Mouse (Mus musculus) right cerebral cortex, postnatal 4 days (tissue): ENCODE measurements at regions not wholly inside any gene's neighbourhood (a gene's known extent, or its start where the extent isn't known, plus 50 kb on each side); places are given as distances from the start of the nearest gene placed in this dataset.
A peak's percentile ranks its signal among the peaks of the same experiment; 100 is the strongest.

ENCODE experiments used
- DNase-seq: peaks from one replicate; pipeline ENCODE4 v3.0.0-alpha.2; 2022

- no peak for DNase-seq
These were observed 95.4 kb upstream of the Egr2 start for GRCm38 (mm10) chr10:67439844-67440243.

- no peak for DNase-seq
These were observed 94.0 kb upstream of the Egr2 start for GRCm38 (mm10) chr10:67441243-67441642.

DNA sequence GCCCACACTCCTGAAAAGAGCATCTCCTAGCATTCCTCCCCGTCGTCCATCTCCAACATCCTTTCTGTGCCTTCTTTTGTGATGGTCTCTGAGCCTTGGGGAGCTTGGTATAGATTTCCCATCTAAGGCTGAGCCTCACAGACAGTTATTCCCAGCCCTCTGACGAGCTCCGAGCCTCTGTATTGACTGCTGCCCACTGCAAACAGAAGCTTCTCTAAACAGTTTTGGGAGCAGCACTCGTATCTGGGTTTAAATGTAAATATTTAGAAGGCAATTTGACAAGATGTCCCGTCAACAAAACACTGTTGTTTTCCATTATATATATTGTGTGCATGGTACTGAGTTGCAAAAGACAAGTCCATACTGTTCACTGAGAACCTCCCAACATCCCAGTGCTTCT is 86.4 kb upstream of the Egr2 start:
- DNase-seq = no peak

DNA sequence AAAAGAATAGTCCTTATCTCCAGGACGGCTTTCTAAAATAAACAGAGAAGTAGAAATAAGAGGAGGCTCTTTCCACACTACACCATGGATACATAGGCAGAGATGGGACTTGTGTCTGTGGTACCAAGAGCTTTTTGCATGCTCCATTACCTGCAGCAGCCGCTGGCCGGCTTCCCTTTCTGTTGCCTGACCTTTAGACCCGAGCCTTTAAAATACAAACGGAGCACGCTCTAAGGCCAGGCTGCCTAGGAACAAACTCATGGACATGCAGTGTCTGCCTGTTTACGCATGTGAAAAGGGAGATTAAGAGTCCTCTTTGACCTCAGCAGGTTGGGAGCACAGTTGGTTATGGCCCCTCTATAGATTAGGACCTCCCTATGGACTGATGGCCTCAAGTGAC is 81.1 kb upstream of the Egr2 start:
- DNase-seq = no peak

GRCm38 (mm10) chr10:67458447-67459272 is 76.6 kb upstream of the Egr2 start:
- DNase-seq = peak; percentile 22

- DNase-seq = no peak
These were observed 74.0 kb upstream of the Egr2 start for GRCm38 (mm10) chr10:67461321-67461720.

DNA sequence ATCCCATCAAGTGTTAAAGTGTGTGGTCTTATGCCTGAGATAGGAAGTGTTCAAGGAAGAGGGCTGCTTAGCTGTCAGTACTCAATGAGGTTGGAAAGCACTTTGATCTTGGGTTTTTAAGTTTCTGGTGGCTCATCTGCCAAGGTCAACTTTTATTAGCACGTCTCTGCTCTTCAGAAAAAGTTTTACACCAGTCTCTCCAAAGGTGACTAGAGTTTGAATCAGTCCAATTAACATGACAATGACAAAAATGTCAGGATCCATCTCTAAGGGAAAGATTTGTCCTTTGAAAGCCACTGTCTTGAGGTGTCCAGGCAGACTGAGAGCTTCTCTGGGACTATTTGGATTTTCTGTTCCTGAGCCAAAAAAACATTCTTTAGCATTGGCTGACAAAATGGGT is 73.4 kb upstream of the Egr2 start:
- no peak for DNase-seq

GRCm38 (mm10) chr10:67468724-67469123 is 66.6 kb upstream of the Egr2 start:
- DNase-seq = no peak

GRCm38 (mm10) chr10:67473016-67473415 is 62.3 kb upstream of the Egr2 start:
- no peak for DNase-seq

GRCm38 (mm10) chr10:67474336-67474735 is 60.9 kb upstream of the Egr2 start:
- no peak for DNase-seq

- peak; percentile 13 for DNase-seq
These were observed 53.0 kb upstream of the Egr2 start for GRCm38 (mm10) chr10:67482268-67482667.

GRCm38 (mm10) chr10:67483371-67483770 is 51.9 kb upstream of the Egr2 start:
- no peak for DNase-seq

DNA sequence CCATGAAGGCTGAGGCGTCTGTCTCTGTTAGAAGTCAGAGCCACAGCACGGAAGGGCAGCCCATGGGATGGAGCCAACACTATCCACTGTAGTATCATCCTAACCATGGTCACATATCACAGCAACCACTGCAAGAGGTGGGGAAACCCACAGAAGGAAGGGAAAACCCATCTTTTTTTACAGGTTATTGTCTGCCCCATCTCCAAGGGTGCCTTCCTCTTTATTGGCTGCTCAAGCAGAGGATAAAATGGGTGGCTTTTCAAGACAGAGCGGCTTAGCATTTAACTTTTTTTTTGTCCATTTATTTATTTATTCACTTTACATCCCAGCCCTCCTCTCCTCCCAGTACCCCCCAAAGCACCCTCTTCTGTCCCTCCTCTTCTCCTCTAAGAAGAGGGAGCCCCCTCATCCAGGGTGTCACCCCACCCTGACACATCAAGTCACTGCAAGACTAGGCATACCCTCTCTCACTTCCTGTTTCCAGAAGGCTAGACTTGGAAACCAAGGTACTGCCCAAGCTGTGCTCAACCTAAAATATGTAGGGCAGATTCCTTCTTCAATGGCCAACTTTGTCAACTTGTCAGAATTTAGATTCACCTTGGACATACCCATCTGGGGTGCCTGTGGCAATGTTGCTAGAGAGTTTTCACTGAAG is 51.1 kb upstream of the Egr2 start:
- DNase-seq = no peak
